Comparison of ENCODE assay signal across 9 mouse cellular contexts in the genomic region with DNA sequence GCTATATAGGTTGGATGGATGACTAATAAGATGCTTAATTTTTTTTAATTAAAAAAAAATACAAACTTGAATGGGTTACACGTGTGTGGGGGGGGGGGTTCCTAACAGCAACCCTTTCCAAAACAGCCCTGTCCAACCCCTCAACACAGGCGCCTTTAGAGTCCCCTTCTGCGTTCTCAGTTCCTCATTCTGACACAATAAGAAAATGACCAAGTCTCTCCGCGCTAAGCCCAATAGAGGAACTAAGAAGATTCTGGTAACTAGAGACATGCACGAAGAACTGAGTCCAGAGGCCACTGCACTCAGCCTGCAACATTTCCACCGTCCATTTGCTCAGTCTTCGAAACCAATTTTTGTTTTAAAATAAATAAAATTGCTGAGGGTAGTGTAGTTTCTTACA. TPM values are rescaled to one million over a fixed set of nuclear protein-coding genes. Genes with fewer than 3 reads are reported as not detected.
DNase-seq lines count a peak whose midpoint lies in the region; ATAC-seq lines count a peak whose summit lies in the region.
"Had no signal": no experiment of that assay in that cellular context is flagged by ENCODE, and none has a peak within 500 bp of the region (broad histone marks: within the 10 kb centered on the region; RNA-seq: fewer than 3 reads in every experiment).

No protein-coding gene starts in this region.

- WGBS in kidney, embryonic 16.5 days = 18% methylated on average over 8 of the region's 8 CpGs
- WGBS in embryonic facial prominence, embryonic 12.5 days = 30% methylated on average over 8 of the region's 8 CpGs
- 24% methylated on average over 8 of the region's 8 CpGs for WGBS in hindbrain, embryonic 15.5 days
- 28% methylated on average over 8 of the region's 8 CpGs for WGBS in midbrain, embryonic 12.5 days

- ATAC-seq in kidney, embryonic 16.5 days (ENCODE audit: low FRiP score, low TSS enrichment) = no peak
- ATAC-seq in embryonic facial prominence, embryonic 12.5 days (ENCODE audit: insufficient number of reproducible peaks, insufficient read depth, low FRiP score, low TSS enrichment) = no peak
- ATAC-seq in hindbrain, embryonic 15.5 days (ENCODE audit: low FRiP score, low read depth) = no peak
- ATAC-seq in midbrain, embryonic 12.5 days (ENCODE audit: low FRiP score, low read depth) = no peak

- H3K9ac ChIP-seq in kidney, embryonic 16.5 days (replicated peaks; ENCODE audit: low read length) = peak overlapping the region; percentile 96
- H3K9ac ChIP-seq in embryonic facial prominence, embryonic 12.5 days = peak overlapping the region; percentile 94
- H3K9ac ChIP-seq in hindbrain, embryonic 15.5 days = peak overlapping the region; percentile 97
- H3K9ac ChIP-seq in midbrain, embryonic 12.5 days (replicated peaks) = peak overlapping the region; percentile 83

- H3K27me3 ChIP-seq in kidney, embryonic 16.5 days (ENCODE audit: insufficient read depth, low read length) = no peaks in the 10 kb centered on the region
- H3K27me3 ChIP-seq in embryonic facial prominence, embryonic 12.5 days = no peaks in the 10 kb centered on the region
- no peaks in the 10 kb centered on the region for H3K27me3 ChIP-seq in hindbrain, embryonic 15.5 days
- no peaks in the 10 kb centered on the region for H3K27me3 ChIP-seq in midbrain, embryonic 12.5 days

- peaks cover 36% of the 10 kb centered on the region for H3K36me3 ChIP-seq in kidney, embryonic 16.5 days (ENCODE audit: insufficient read depth, low read length)
- peaks cover 31% of the 10 kb centered on the region for H3K36me3 ChIP-seq in embryonic facial prominence, embryonic 12.5 days
- H3K36me3 ChIP-seq in hindbrain, embryonic 15.5 days = peaks cover 26% of the 10 kb centered on the region
- H3K36me3 ChIP-seq in midbrain, embryonic 12.5 days = peaks cover 35% of the 10 kb centered on the region

- H3K9me3 ChIP-seq in kidney, embryonic 16.5 days (ENCODE audit: low read length) = no peaks in the 10 kb centered on the region
- no peaks in the 10 kb centered on the region for H3K9me3 ChIP-seq in embryonic facial prominence, embryonic 12.5 days
- H3K9me3 ChIP-seq in hindbrain, embryonic 15.5 days = no peaks in the 10 kb centered on the region
- no peaks in the 10 kb centered on the region for H3K9me3 ChIP-seq in midbrain, embryonic 12.5 days

- no peak for DNase-seq in kidney, adult 11 months
- DNase-seq in right cerebral cortex, postnatal 36 days (ENCODE audit: low spot score in 2 of 2) = no peak
- no peak for DNase-seq in thymus, postnatal 10 days (ENCODE audit: low spot score in 2 of 2)
- DNase-seq in adrenal gland, postnatal 10 days = no peak

- peak overlapping the region; percentile 78 for H3K4me2 ChIP-seq in kidney, embryonic 16.5 days (replicated peaks; ENCODE audit: low read depth, low read length)
- peak overlapping the region; percentile 85 for H3K4me2 ChIP-seq in embryonic facial prominence, embryonic 12.5 days (replicated peaks)
- H3K4me2 ChIP-seq in hindbrain, embryonic 15.5 days = peak overlapping the region; percentile 90
- H3K4me2 ChIP-seq in midbrain, embryonic 12.5 days (replicated peaks) = peak overlapping the region; percentile 85

- H3K27ac ChIP-seq in kidney, embryonic 16.5 days (ENCODE audit: low read length) = 0 out of 2 replicates have a peak overlapping the region, but pooled peaks have one; percentile 94
- H3K27ac ChIP-seq in embryonic facial prominence, embryonic 12.5 days = peak overlapping the region; percentile 94
- H3K27ac ChIP-seq in hindbrain, embryonic 15.5 days (replicated peaks) = peak overlapping the region; percentile 97
- peak overlapping the region; percentile 92 for H3K27ac ChIP-seq in midbrain, embryonic 12.5 days (replicated peaks)

- H3K4me3 ChIP-seq in kidney, embryonic 16.5 days (ENCODE audit: low read length) = peak overlapping the region; percentile 85
- H3K4me3 ChIP-seq in embryonic facial prominence, embryonic 12.5 days = peak overlapping the region; percentile 91
- peak overlapping the region; percentile 99 for H3K4me3 ChIP-seq in hindbrain, embryonic 15.5 days
- H3K4me3 ChIP-seq in midbrain, embryonic 12.5 days = peak overlapping the region; percentile 84

- H3K4me1 ChIP-seq in kidney, embryonic 16.5 days (ENCODE audit: insufficient read depth, low read length) = peaks cover 30% of the 10 kb centered on the region
- H3K4me1 ChIP-seq in embryonic facial prominence, embryonic 12.5 days = peaks cover 23% of the 10 kb centered on the region
- peaks cover 27% of the 10 kb centered on the region for H3K4me1 ChIP-seq in hindbrain, embryonic 15.5 days (replicated peaks)
- H3K4me1 ChIP-seq in midbrain, embryonic 12.5 days = peaks cover 22% of the 10 kb centered on the region

RNA-seq across cellular contexts. Expression of a gene that starts 0.5 kb away (rescaled TPM):
- 11.5 and 14.0 TPM in 2 replicates for polyA plus RNA-seq in kidney, embryonic 16.5 days (2015; fragmentation: Nextera tagmentation; extraction: Ambion mirVana)
- polyA plus RNA-seq in embryonic facial prominence, embryonic 12.5 days (2016; fragmentation: Nextera tagmentation; extraction: Ambion mirVana) = 1.3 and 1.4 TPM in 2 replicates
- polyA plus RNA-seq in hindbrain, embryonic 15.5 days (2015; fragmentation: Nextera tagmentation; extraction: Ambion mirVana) = 2.0 and 2.6 TPM in 2 replicates
- polyA plus RNA-seq in midbrain, embryonic 12.5 days (2016; fragmentation: Nextera tagmentation; extraction: Ambion mirVana) = 0.96 and 1.1 TPM in 2 replicates
- 1 to 10 TPM; 3.3 to 4.8 TPM for total RNA-seq in adrenal gland, postnatal 10 days (2021)

RNA-seq across cellular contexts. Expression of a gene that starts 1.1 kb away (rescaled TPM):
- 203 and 208 TPM in 2 replicates for polyA plus RNA-seq in kidney, embryonic 16.5 days (2015; fragmentation: Nextera tagmentation; extraction: Ambion mirVana)
- 135 and 137 TPM in 2 replicates for polyA plus RNA-seq in embryonic facial prominence, embryonic 12.5 days (2016; fragmentation: Nextera tagmentation; extraction: Ambion mirVana)
- 187 and 189 TPM in 2 replicates for polyA plus RNA-seq in hindbrain, embryonic 15.5 days (2015; fragmentation: Nextera tagmentation; extraction: Ambion mirVana)
- polyA plus RNA-seq in midbrain, embryonic 12.5 days (2016; fragmentation: Nextera tagmentation; extraction: Ambion mirVana) = 130 and 137 TPM in 2 replicates
- total RNA-seq in adrenal gland, postnatal 10 days (2021) = 100 to 1,000 TPM; 115 to 128 TPM

RNA-seq across cellular contexts. Expression of a gene that starts 52.0 kb away (rescaled TPM):
- 0.22 and 0.24 TPM in 2 replicates for polyA plus RNA-seq in kidney, embryonic 16.5 days (2015; fragmentation: Nextera tagmentation; extraction: Ambion mirVana)
- not detected in 2 replicates for polyA plus RNA-seq in embryonic facial prominence, embryonic 12.5 days (2016; fragmentation: Nextera tagmentation; extraction: Ambion mirVana)
- 0.10 and 0.14 TPM in 2 replicates for polyA plus RNA-seq in hindbrain, embryonic 15.5 days (2015; fragmentation: Nextera tagmentation; extraction: Ambion mirVana)
- polyA plus RNA-seq in midbrain, embryonic 12.5 days (2016; fragmentation: Nextera tagmentation; extraction: Ambion mirVana) = 0.07 TPM in 1 of 2 replicates, not detected in the other
- total RNA-seq in adrenal gland, postnatal 10 days (2021) = not detected
- polyA plus RNA-seq: brain, embryonic 14.5 days had no signal

RNA-seq across cellular contexts. Expression of a gene that starts 53.5 kb away (rescaled TPM):
- 46.5 and 47.5 TPM in 2 replicates for polyA plus RNA-seq in kidney, embryonic 16.5 days (2015; fragmentation: Nextera tagmentation; extraction: Ambion mirVana)
- polyA plus RNA-seq in embryonic facial prominence, embryonic 12.5 days (2016; fragmentation: Nextera tagmentation; extraction: Ambion mirVana) = 40.7 and 41.8 TPM in 2 replicates
- 52.2 and 53.6 TPM in 2 replicates for polyA plus RNA-seq in hindbrain, embryonic 15.5 days (2015; fragmentation: Nextera tagmentation; extraction: Ambion mirVana)
- 46.0 and 48.3 TPM in 2 replicates for polyA plus RNA-seq in midbrain, embryonic 12.5 days (2016; fragmentation: Nextera tagmentation; extraction: Ambion mirVana)
- total RNA-seq in adrenal gland, postnatal 10 days (2021) = 10 to 100 TPM; 31.0 to 32.1 TPM
